Mouse (Mus musculus) heart, embryonic 14.5 days (tissue): ENCODE data around the gene Glis3. TPM values are rescaled to one million over a fixed set of nuclear protein-coding genes. Genes with fewer than 3 reads are reported as not detected.

ENCODE experiments used
- ATAC-seq: fragments of 200-750 bp; cut with Nextera tagmentation; 2 replicates; pipeline ENCODE4 v1.8.0; 2017; ENCODE audit warnings: low read depth, moderate TSS enrichment; ENCODE audit not compliant: insufficient number of reproducible peaks, insufficient read depth, low FRiP score
- H3K27ac ChIP-seq, 2 experiments: fragments of 200-500 bp in 1 of 2; fragments of 300-500 bp in 1 of 2; sonication (generic) in 1 of 2; replicated peaks in 1 of 2; 2 replicates each; pipeline ENCODE4 v1.5.1; 2012 to 2014; ENCODE audit warnings: low read depth in 2 of 2, low read length in 2 of 2, control low read depth in 1 of 2, mild to moderate bottlenecking in 1 of 2, mixed read lengths in 1 of 2; ENCODE audit not compliant: control insufficient read depth in 1 of 2, insufficient read depth in 1 of 2
- H3K27me3 ChIP-seq: fragments of 300-500 bp; sonication (generic); 2 replicates; pipeline ENCODE4 v1.6.1; 2014; ENCODE audit warnings: mild to moderate bottlenecking, low read length, control low read depth; ENCODE audit not compliant: control insufficient read depth, insufficient read depth
- H3K36me3 ChIP-seq: fragments of 300-500 bp; sonication (generic); 2 replicates; pipeline ENCODE4 v1.6.1; 2014; ENCODE audit warnings: mild to moderate bottlenecking, control low read depth, low read length, mixed read lengths; ENCODE audit not compliant: control insufficient read depth, insufficient read depth
- H3K4me1 ChIP-seq, 2 experiments: fragments of 200-500 bp in 1 of 2; fragments of 300-500 bp in 1 of 2; sonication (generic) in 1 of 2; 2 replicates each; pipeline ENCODE4 v1.6.1; 2012 to 2014; ENCODE audit warnings: low read length in 2 of 2, control low read depth in 1 of 2, mixed read lengths in 1 of 2; ENCODE audit not compliant: control insufficient read depth in 2 of 2, insufficient read depth in 2 of 2
- H3K4me2 ChIP-seq: fragments of 300-500 bp; sonication (generic); 2 replicates; pipeline ENCODE4 v1.6.1; 2014; ENCODE audit warnings: mild to moderate bottlenecking, low read length
- H3K4me3 ChIP-seq, 2 experiments: fragments of 200-500 bp in 1 of 2; fragments of 300-500 bp in 1 of 2; sonication (generic) in 1 of 2; 2 replicates each; pipeline ENCODE4 v1.5.1; 2012 to 2014; ENCODE audit warnings: low read length in 2 of 2, mild to moderate bottlenecking in 2 of 2, control low read depth in 1 of 2, low read depth in 1 of 2, moderate library complexity in 1 of 2; ENCODE audit not compliant: control insufficient read depth in 1 of 2, insufficient read depth in 1 of 2
- H3K9ac ChIP-seq: fragments of 300-500 bp; sonication (generic); 2 replicates; pipeline ENCODE4 v1.6.1; 2014; ENCODE audit warnings: mild to moderate bottlenecking, low read length
- H3K9me3 ChIP-seq: fragments of 300-500 bp; sonication (generic); 2 replicates; pipeline ENCODE4 v1.6.1; 2016; ENCODE audit warnings: low read length, control low read depth; ENCODE audit not compliant: control insufficient read depth
- WGBS: fragments of 180-500 bp; shearing (Covaris S2); extraction: QIAGEN DNeasy Blood & Tissue Kit; methylation state at CpG from one replicate; pipeline ENCODE4 v1.1.7; 2014; 5-methylcytosine and 5-hydroxymethylcytosine counted together
- polyA plus RNA-seq: library from polyadenylated mRNA; unstranded; fragments of >200 nt; fragmentation: Nextera tagmentation; extraction: Ambion mirVana; gene quantifications from 2 replicates; pipeline ENCODE4 v1.2.1, GENCODE M21; 2014

Glis3 gene
- polyA plus RNA-seq, 1 experiment from 2014 or later = 1.6 TPM

- peak overlapping the region; percentile 59 to 63 for H3K4me3 ChIP-seq
- peaks cover 9 to 15% of the 10 kb centered on the region in 2 experiments; a peak in 1 of 4 replicates for H3K4me1 ChIP-seq
- peak; percentile 27 for ATAC-seq
- under 1% methylated on average over 28 of the region's 32 CpGs for WGBS
- H3K4me2 ChIP-seq = peak overlapping the region; percentile 99
- H3K27ac ChIP-seq = no peak overlapping the region
- no peaks in the 10 kb centered on the region for H3K9me3 ChIP-seq
- H3K9ac ChIP-seq = peak overlapping the region; percentile 72
- no peaks in the 10 kb centered on the region for H3K36me3 ChIP-seq
- H3K27me3 ChIP-seq = peaks cover 5% of the 10 kb centered on the region; the same call in 1 of the 2 replicates
Measured at GRCm38 (mm10) chr19:28677728-28678438, 2.0 kb downstream of the Glis3 start.

DNA sequence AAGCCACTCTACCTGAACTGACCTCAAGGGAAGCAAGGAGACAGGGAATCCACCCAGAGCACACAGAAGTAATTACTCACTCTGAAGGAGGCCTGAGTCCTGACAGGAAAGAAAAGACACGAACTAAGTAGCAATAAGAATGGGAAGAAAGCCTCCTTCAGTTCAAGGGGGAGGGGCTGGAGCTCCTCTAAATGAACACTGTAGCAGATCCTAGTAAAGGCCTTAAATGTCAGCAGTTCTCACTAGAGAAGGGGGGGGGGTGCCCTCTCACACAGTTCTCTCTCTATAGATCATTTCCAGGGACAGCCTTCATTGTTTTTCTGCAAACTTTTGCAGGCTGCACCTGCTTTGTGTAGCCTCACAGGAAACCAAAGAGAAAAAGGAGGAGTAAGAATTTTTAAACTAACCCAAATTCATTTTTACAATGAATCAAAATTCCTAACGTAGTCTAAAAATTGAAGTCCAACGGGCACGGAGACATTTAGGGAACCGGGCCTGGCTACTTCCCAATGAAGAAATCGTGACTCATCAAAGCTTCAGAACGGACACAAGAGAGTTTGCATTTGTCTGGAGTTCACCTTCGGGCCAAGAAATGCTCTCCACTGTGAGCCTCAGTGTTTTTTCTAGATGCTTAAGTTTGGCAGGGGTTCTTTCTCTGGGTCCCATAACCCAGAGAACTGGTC, 2.7 kb downstream of the Glis3 start:
- WGBS = 45% methylated on average over 8 of the region's 8 CpGs
- ATAC-seq = no peak
- Histone ChIP-seq H3K9ac (no peak overlapping the region), H3K36me3 (no peaks in the 10 kb centered on the region), H3K4me3 (peak overlapping the region in 1 of 2 experiments; percentile 59; a peak in 1 of 4 replicates), H3K4me2 (peak overlapping the region; percentile 99), H3K9me3 (no peaks in the 10 kb centered on the region), H3K27me3 (peaks cover 5% of the 10 kb centered on the region; the same call in 1 of the 2 replicates), H3K4me1 (peaks cover 9 to 15% of the 10 kb centered on the region in 2 experiments; a peak in 1 of 4 replicates), H3K27ac (no peak overlapping the region)

DNA sequence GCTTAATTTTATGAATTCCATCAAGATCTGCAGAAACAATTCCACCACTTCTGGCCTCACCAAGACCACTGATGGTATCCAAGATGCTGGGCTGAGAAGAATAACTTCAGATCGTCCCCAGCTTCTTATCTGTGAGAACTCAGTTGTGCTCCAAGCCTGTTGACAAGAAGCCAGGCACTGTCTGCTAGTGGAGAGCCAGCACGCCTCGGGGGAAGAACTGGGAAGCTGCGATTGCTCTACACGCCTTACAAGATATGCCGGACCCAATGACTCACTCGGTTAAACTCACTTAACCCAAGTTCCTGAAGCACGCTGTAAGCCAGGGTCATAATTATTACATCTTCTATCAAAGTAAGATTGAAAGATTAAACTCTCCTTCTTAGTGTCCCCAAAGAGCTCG, 16.1 kb downstream of the Glis3 start:
- ATAC-seq = no peak
- H3K9ac ChIP-seq = no peak overlapping the region
- no peak overlapping the region for H3K4me3 ChIP-seq
- no peaks in the 10 kb centered on the region for H3K27me3 ChIP-seq
- no peaks in the 10 kb centered on the region for H3K36me3 ChIP-seq
- peaks cover 0 to 9% of the 10 kb centered on the region in 2 experiments; a peak in 2 of 4 replicates for H3K4me1 ChIP-seq
- H3K27ac ChIP-seq = no peak overlapping the region
- H3K4me2 ChIP-seq = no peak overlapping the region
- 49% methylated on average over 9 of the region's 9 CpGs for WGBS
- no peaks in the 10 kb centered on the region for H3K9me3 ChIP-seq

GRCm38 (mm10) chr19:28663148-28663547, 16.7 kb downstream of the Glis3 start:
- Histone ChIP-seq H3K4me3 (no peak overlapping the region), H3K4me1 (peaks cover 0 to 9% of the 10 kb centered on the region in 2 experiments; a peak in 2 of 4 replicates), H3K27ac (no peak overlapping the region), H3K36me3 (no peaks in the 10 kb centered on the region), H3K4me2 (peak overlapping the region; percentile 43), H3K9me3 (no peaks in the 10 kb centered on the region), H3K27me3 (no peaks in the 10 kb centered on the region), H3K9ac (no peak overlapping the region)
- WGBS = 50% methylated on average over 10 of the region's 10 CpGs
- ATAC-seq = no peak

DNA sequence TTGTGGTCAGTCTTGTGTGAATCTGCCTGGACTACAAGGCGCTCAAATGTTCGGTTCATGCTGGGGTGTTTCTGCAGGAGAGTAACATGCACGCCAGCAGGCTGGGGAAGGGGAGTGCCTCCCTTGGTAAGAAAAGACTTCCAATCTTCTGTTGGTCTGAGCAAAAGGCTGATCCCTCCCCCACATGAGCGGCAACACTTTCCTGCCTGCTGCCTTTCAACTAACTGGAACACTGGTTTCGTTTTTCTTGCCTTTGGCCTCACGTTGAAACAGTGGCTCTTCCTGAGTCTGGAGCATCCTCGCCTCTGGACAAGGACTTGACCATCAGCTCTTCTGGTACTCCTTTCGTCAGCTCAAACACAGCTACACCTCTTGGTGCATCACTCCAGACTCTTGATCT, 17.4 kb downstream of the Glis3 start:
- Histone ChIP-seq H3K36me3 (no peaks in the 10 kb centered on the region), H3K27me3 (no peaks in the 10 kb centered on the region), H3K4me1 (peaks cover 0 to 9% of the 10 kb centered on the region in 2 experiments; a peak in 2 of 4 replicates), H3K4me2 (peak overlapping the region; percentile 43), H3K9ac (no peak overlapping the region), H3K27ac (no peak overlapping the region), H3K9me3 (no peaks in the 10 kb centered on the region), H3K4me3 (no peak overlapping the region; a peak in 1 of 4 replicates)
- ATAC-seq = no peak
- 48% methylated on average over 8 of the region's 8 CpGs for WGBS

GRCm38 (mm10) chr19:28660912-28661311, 19.0 kb downstream of the Glis3 start:
- Histone ChIP-seq H3K9me3 (no peaks in the 10 kb centered on the region), H3K36me3 (no peaks in the 10 kb centered on the region), H3K27ac (no peak overlapping the region), H3K4me2 (no peak overlapping the region), H3K9ac (no peak overlapping the region), H3K4me3 (no peak overlapping the region), H3K27me3 (no peaks in the 10 kb centered on the region), H3K4me1 (peaks cover 0 to 9% of the 10 kb centered on the region in 2 experiments; a peak in 2 of 4 replicates)
- WGBS = 89% methylated on average over 7 of the region's 7 CpGs
- ATAC-seq = no peak

GRCm38 (mm10) chr19:28657686-28658195, 22.1 kb downstream of the Glis3 start:
- no peak overlapping the region for H3K4me2 ChIP-seq
- no peak overlapping the region for H3K9ac ChIP-seq
- no peaks in the 10 kb centered on the region for H3K9me3 ChIP-seq
- no peak overlapping the region for H3K27ac ChIP-seq
- no peaks in the 10 kb centered on the region for H3K27me3 ChIP-seq
- no peak overlapping the region for H3K4me3 ChIP-seq
- no peak for ATAC-seq
- H3K36me3 ChIP-seq = no peaks in the 10 kb centered on the region
- peaks cover 0 to 5% of the 10 kb centered on the region in 2 experiments; a peak in 1 of 4 replicates for H3K4me1 ChIP-seq
- WGBS = 83% methylated on average over 5 of the region's 5 CpGs
